Mouse (Mus musculus) E14TG2a.4 (cell line): ENCODE data around the gene Fam163a.
"Not testable (repeated sequence)": the region's sequence is repeated elsewhere in the genome, so short reads cannot be mapped to it uniquely, and the experiment has no call there.

Experiments used
- H3K27me3 ChIP-seq: 2 replicates; pipeline ENCODE4 v1.6.1; 2014; ENCODE audit warnings: low read length, control low read depth; ENCODE audit not compliant: insufficient read depth
- H3K36me3 ChIP-seq: 2 replicates; pipeline ENCODE4 v1.6.1; 2014; ENCODE audit warnings: low read length, control low read depth; ENCODE audit not compliant: insufficient read depth
- H3K4me1 ChIP-seq: replicated peaks from 2 replicates; pipeline ENCODE4 v1.6.1; 2014; ENCODE audit warnings: low read depth, low read length, control low read depth
- H3K4me3 ChIP-seq: replicated peaks from 2 replicates; pipeline ENCODE4 v1.5.1; 2014; ENCODE audit warnings: mild to moderate bottlenecking, low read length
- H3K9me3 ChIP-seq: 2 replicates; pipeline ENCODE4 v1.6.1; 2014; ENCODE audit warnings: low read length, control low read depth
- CTCF ChIP-seq: conservative IDR thresholded peaks from 2 replicates; pipeline ENCODE4 v1.5.1; 2014; ENCODE audit warnings: low read length
- NANOG ChIP-seq: IDR thresholded peaks from 2 replicates; pipeline ENCODE4 v1.6.1; 2014; ENCODE audit warnings: borderline replicate concordance, low read length, mixed read lengths
- POU5F1 ChIP-seq: IDR thresholded peaks from 2 replicates; pipeline ENCODE4 v1.6.1; 2014; ENCODE audit warnings: low read length, borderline replicate concordance

Fam163a gene

DNA sequence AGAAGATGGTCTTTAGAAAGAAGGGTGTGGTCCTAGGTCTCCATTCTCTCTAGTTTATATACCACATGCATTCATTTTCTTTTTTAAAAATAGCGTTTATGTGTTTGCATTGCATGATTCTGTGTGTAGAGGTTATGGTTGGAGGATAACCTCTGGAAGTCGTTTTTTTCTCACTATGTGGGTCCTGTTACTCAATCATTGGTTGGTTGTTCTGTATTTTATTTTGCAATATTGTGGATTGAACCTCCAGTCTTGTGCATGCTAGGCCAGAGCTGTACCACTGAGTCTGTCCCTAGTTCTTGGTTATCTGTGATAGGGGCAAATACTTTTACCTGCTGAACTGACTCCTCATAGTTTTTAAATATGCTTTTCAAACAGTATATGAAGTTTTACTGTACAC is 146.6 kb downstream of the Fam163a start:
- H3K4me3 ChIP-seq = no peak overlapping the region
- no peaks in the 10 kb centered on the region for H3K27me3 ChIP-seq
- TF ChIP-seq CTCF = no peak
- TF ChIP-seq POU5F1 = no peak
- no peak for TF ChIP-seq NANOG
- H3K36me3 ChIP-seq = peaks cover 77% of the 10 kb centered on the region
- no peaks in the 10 kb centered on the region for H3K9me3 ChIP-seq
- H3K4me1 ChIP-seq = peaks cover 29% of the 10 kb centered on the region

DNA sequence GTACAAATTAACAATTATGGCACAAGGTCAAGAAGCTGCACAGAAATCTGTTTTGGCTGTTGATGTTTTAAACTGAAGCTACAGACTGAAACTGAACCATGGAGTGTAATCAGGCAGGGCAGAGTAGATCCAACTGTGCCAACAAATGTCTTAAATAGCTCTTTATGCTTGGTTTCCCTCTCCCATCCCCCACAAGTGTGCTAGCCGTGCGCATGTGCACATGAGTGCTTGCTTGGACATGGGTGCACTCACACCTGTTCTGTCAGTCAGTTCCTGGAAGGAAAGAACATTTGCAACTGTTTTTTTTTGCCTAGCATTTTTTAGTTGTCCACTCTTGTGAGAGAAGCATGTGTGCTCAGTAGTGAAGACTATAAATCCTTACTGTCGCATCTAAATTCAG is 158.1 kb downstream of the Fam163a start:
- no peak for TF ChIP-seq POU5F1
- no peak for TF ChIP-seq NANOG
- TF ChIP-seq CTCF = no peak
- Histone ChIP-seq H3K4me1 (peaks cover 73% of the 10 kb centered on the region), H3K4me3 (no peak overlapping the region), H3K27me3 (no peaks in the 10 kb centered on the region), H3K9me3 (no peaks in the 10 kb centered on the region), H3K36me3 (peaks cover 96% of the 10 kb centered on the region)

- Histone ChIP-seq H3K27me3 (no peaks in the 10 kb centered on the region), H3K9me3 (no peaks in the 10 kb centered on the region), H3K36me3 (peaks cover 71% of the 10 kb centered on the region), H3K4me1 (peaks cover 76% of the 10 kb centered on the region), H3K4me3 (no peak overlapping the region)
- TF ChIP-seq CTCF (no peak), NANOG (no peak)
These were observed 160.6 kb downstream of the Fam163a start for GRCm38 (mm10) chr1:156044211-156044611.

GRCm38 (mm10) chr1:156043027-156043426 is 161.8 kb downstream of the Fam163a start:
- Histone ChIP-seq H3K9me3 (no peaks in the 10 kb centered on the region), H3K36me3 (peaks cover 59% of the 10 kb centered on the region), H3K27me3 (no peaks in the 10 kb centered on the region), H3K4me1 (peaks cover 69% of the 10 kb centered on the region), H3K4me3 (no peak overlapping the region)
- no peak for TF ChIP-seq POU5F1
- peak; percentile 51 for TF ChIP-seq CTCF

DNA sequence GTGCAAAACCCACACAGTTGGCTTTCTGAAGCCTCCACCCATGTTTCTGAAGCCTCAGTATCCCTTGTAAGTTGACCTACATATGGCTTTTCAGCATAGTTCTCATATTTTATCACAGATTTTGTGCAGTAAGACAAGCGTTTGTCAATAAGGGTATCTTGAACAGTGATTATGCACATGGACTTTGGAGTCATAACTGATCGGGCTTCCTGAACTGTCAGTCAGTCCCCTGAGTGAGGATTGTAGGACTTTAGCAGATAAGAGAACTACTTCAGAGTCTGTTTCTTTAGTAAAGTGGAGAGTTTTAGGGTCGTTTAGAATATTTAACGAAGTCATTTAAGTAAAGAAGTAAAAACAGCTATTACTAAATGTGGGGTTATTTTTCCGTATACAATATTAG is 162.3 kb downstream of the Fam163a start:
- no peak for TF ChIP-seq POU5F1
- no peaks in the 10 kb centered on the region for H3K9me3 ChIP-seq
- peaks cover 67% of the 10 kb centered on the region for H3K4me1 ChIP-seq
- H3K4me3 ChIP-seq = peak overlapping the region; percentile 84
- H3K36me3 ChIP-seq = peaks cover 54% of the 10 kb centered on the region
- H3K27me3 ChIP-seq = no peaks in the 10 kb centered on the region

- Histone ChIP-seq H3K4me3 (peak overlapping the region; percentile 84), H3K9me3 (no peaks in the 10 kb centered on the region), H3K4me1 (peaks cover 71% of the 10 kb centered on the region), H3K36me3 (peaks cover 45% of the 10 kb centered on the region), H3K27me3 (no peaks in the 10 kb centered on the region)
- TF ChIP-seq CTCF (no peak), POU5F1 (no peak), NANOG (no peak)
These were observed 163.2 kb downstream of the Fam163a start for GRCm38 (mm10) chr1:156041451-156042241.

- TF ChIP-seq CTCF = no peak
- TF ChIP-seq POU5F1 = no peak
- TF ChIP-seq NANOG = no peak
- H3K27me3 ChIP-seq = no peaks in the 10 kb centered on the region
- H3K36me3 ChIP-seq = peaks cover 38% of the 10 kb centered on the region
- H3K4me1 ChIP-seq = peaks cover 65% of the 10 kb centered on the region
- no peaks in the 10 kb centered on the region for H3K9me3 ChIP-seq
- H3K4me3 ChIP-seq = peak overlapping the region; percentile 84
These were observed 164.0 kb downstream of the Fam163a start for GRCm38 (mm10) chr1:156040731-156041401.

DNA sequence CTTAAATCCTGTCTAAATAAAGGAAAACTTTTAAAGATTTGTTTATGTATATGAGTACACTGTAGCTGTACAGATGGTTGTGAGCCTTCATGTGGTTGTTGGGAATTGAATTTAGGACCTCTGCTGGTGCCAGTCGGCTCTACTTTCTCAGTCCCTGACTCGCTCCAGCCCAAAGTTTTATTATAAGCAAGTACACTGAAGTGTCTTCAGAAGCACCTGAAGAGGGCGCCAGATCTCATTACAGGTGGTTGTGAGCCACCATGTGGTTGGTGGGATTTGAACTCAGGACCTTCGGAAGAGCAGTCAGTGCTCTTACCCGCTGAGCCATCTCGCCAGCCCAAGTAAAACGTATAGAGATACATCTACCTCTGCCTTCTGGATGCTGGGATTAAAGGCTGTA is 164.8 kb downstream of the Fam163a start:
- Histone ChIP-seq H3K4me3 (peak overlapping the region; percentile 84; the same call in 1 of the 2 replicates), H3K36me3 (peaks cover 29% of the 10 kb centered on the region), H3K4me1 (peaks cover 56% of the 10 kb centered on the region)
- H3K27me3 ChIP-seq, H3K9me3 ChIP-seq: not testable (repeated sequence)
- peak; percentile 33 for TF ChIP-seq CTCF

- Histone ChIP-seq H3K4me1 (peaks cover 39% of the 10 kb centered on the region), H3K4me3 (peak overlapping the region; percentile 95), H3K36me3 (peaks cover 23% of the 10 kb centered on the region), H3K27me3 (no peaks in the 10 kb centered on the region), H3K9me3 (no peaks in the 10 kb centered on the region)
- TF ChIP-seq POU5F1 = no peak
- TF ChIP-seq CTCF = no peak
- TF ChIP-seq NANOG = no peak
These were observed 167.7 kb downstream of the Fam163a start for GRCm38 (mm10) chr1:156037144-156037583.
